In genomic region chr15:98631493-98631892, GRCm38 (mm10) we compare ENCODE assay signal across 9 mouse cellular contexts. TPM values are rescaled to one million over a fixed set of nuclear protein-coding genes. Genes with fewer than 3 reads are reported as not detected.
A peak's percentile ranks its signal among the peaks of the same experiment; 100 is the strongest.
DNase-seq lines count a peak whose midpoint lies in the region; ATAC-seq and TF ChIP-seq lines count a peak whose summit lies in the region.
"Had no signal": no experiment of that assay in that cellular context is flagged by ENCODE, and none has a peak within 500 bp of the region (broad histone marks: within the 10 kb centered on the region; RNA-seq: fewer than 3 reads in every experiment).

No protein-coding gene starts in this region.

- under 1% methylated on average over 18 of the region's 18 CpGs for WGBS in forebrain, embryonic 16.5 days
- WGBS in hindbrain, embryonic 16.5 days, result under 1% methylated on average over 18 of the region's 18 CpGs
- WGBS in liver, adult 2 months, result 4% methylated on average over 18 of the region's 18 CpGs

- peak overlapping the region; percentile 95; the same call in 1 of the 2 replicates for H3K9ac ChIP-seq in forebrain, embryonic 16.5 days (replicated peaks; ENCODE audit: low read depth, low read length)
- peak overlapping the region; percentile 66 for H3K9ac ChIP-seq in hindbrain, embryonic 16.5 days (ENCODE audit: low read depth, low read length)
- H3K9ac ChIP-seq in liver, adult 2 months (ENCODE audit: low read depth, low read length), result no peak overlapping the region

- no peaks in the 10 kb centered on the region for H3K79me2 ChIP-seq in liver, adult 2 months (ENCODE audit: control insufficient read depth, insufficient read depth, low read length)

- H3K4me3 ChIP-seq in forebrain, embryonic 16.5 days (replicated peaks; ENCODE audit: low read length), result peak overlapping the region; percentile 73
- H3K4me3 ChIP-seq in hindbrain, embryonic 16.5 days (ENCODE audit: low read length), result peak overlapping the region; percentile 75
- no peak overlapping the region for H3K4me3 ChIP-seq in liver, adult 2 months (ENCODE audit: insufficient read depth, low read depth, low read length)
- peak overlapping the region; percentile 55 for H3K4me3 ChIP-seq in testis, adult 2 months (ENCODE audit: control insufficient read depth, low read depth, low read length)
- H3K4me3 ChIP-seq: erythroblast, embryonic 14.5 days had no signal

- peak; percentile 87 for TF ChIP-seq CTCF in liver, adult 2 months (IDR thresholded peaks at IDR 0.05; ENCODE audit: low read depth, low read length)
- TF ChIP-seq CTCF in testis, adult 2 months (IDR thresholded peaks at IDR 0.05; ENCODE audit: control insufficient read depth, insufficient read depth, insufficient replicate concordance, low read depth, low read length), result peak; percentile 90

- peaks cover 5% of the 10 kb centered on the region; the same call in 1 of the 2 replicates for H3K27me3 ChIP-seq in forebrain, embryonic 16.5 days (replicated peaks; ENCODE audit: control insufficient read depth, insufficient read depth, low read length)
- H3K27me3 ChIP-seq in hindbrain, embryonic 16.5 days (replicated peaks; ENCODE audit: control insufficient read depth, insufficient read depth, low read length), result peaks cover 4% of the 10 kb centered on the region
- H3K27me3 ChIP-seq in liver, adult 2 months (ENCODE audit: control insufficient read depth, insufficient read depth, low read length), result peaks cover 31% of the 10 kb centered on the region
- H3K27me3 ChIP-seq in testis, adult 2 months (ENCODE audit: control insufficient read depth, insufficient read depth, low read length), result peaks cover 10% of the 10 kb centered on the region

- DNase-seq in ovary, postnatal 10 days (ENCODE audit: low spot score), result peak; percentile 54
- no peak for DNase-seq in ovary, adult 18-20 months (ENCODE audit: low spot score)
- peak; percentile 65 to 78 for DNase-seq in cerebellum, adult 18-20 months
- DNase-seq in liver, adult 2 months (ENCODE audit: extremely low read depth, low read depth, low spot score), result no peak
- DNase-seq in monocyte, adult 2 months (ENCODE audit: low read depth in 1 of 2, low spot score in 2 of 2), result peak; percentile 41 to 64

- ATAC-seq in forebrain, embryonic 16.5 days, result no peak
- peak; percentile 14 for ATAC-seq in hindbrain, embryonic 16.5 days

- H3K4me2 ChIP-seq in forebrain, embryonic 16.5 days (ENCODE audit: low read length), result peak overlapping the region; percentile 75
- H3K4me2 ChIP-seq in hindbrain, embryonic 16.5 days (ENCODE audit: low read length), result peak overlapping the region; percentile 84

- no peaks in the 10 kb centered on the region; the same call in 1 of the 2 replicates for H3K9me3 ChIP-seq in forebrain, embryonic 16.5 days (ENCODE audit: control insufficient read depth, low read length)
- no peaks in the 10 kb centered on the region for H3K9me3 ChIP-seq in hindbrain, embryonic 16.5 days (ENCODE audit: control insufficient read depth, low read length)

- peaks cover 42% of the 10 kb centered on the region for H3K4me1 ChIP-seq in forebrain, embryonic 16.5 days (replicated peaks; ENCODE audit: control insufficient read depth, insufficient read depth, low read length)
- peaks cover 50% of the 10 kb centered on the region for H3K4me1 ChIP-seq in hindbrain, embryonic 16.5 days (ENCODE audit: control insufficient read depth, insufficient read depth, low read depth, low read length)
- no peaks in the 10 kb centered on the region for H3K4me1 ChIP-seq in liver, adult 2 months (ENCODE audit: control insufficient read depth, insufficient read depth, low read length)
- peaks cover 38% of the 10 kb centered on the region for H3K4me1 ChIP-seq in testis, adult 2 months (ENCODE audit: control insufficient read depth, insufficient read depth, low read length)

- H3K36me3 ChIP-seq in forebrain, embryonic 16.5 days (ENCODE audit: control insufficient read depth, insufficient read depth), result no peaks in the 10 kb centered on the region
- no peaks in the 10 kb centered on the region for H3K36me3 ChIP-seq in hindbrain, embryonic 16.5 days (ENCODE audit: control insufficient read depth, insufficient read depth, low read length)
- no peaks in the 10 kb centered on the region for H3K36me3 ChIP-seq in liver, adult 2 months (ENCODE audit: control insufficient read depth, insufficient read depth, low read length)
- H3K36me3 ChIP-seq in testis, adult 2 months (ENCODE audit: control insufficient read depth, insufficient read depth, low read length), result no peaks in the 10 kb centered on the region

- no peak for TF ChIP-seq POLR2A in liver, adult 2 months (IDR thresholded peaks at IDR 0.05; ENCODE audit: extremely low read depth, insufficient read depth, low read length)
- no peak for TF ChIP-seq POLR2A in testis, adult 2 months (IDR thresholded peaks at IDR 0.05; ENCODE audit: control insufficient read depth, low read depth, low read length)

- H3K27ac ChIP-seq in forebrain, embryonic 16.5 days (ENCODE audit: low read length), result no peak overlapping the region; the same call in 1 of the 2 replicates
- H3K27ac ChIP-seq in hindbrain, embryonic 16.5 days (ENCODE audit: low read depth, low read length), result peak overlapping the region; percentile 68
- no peak overlapping the region for H3K27ac ChIP-seq in liver, adult 2 months (replicated peaks; ENCODE audit: insufficient read depth, low read depth, low read length)
- no peak overlapping the region for H3K27ac ChIP-seq in testis, adult 2 months (ENCODE audit: control insufficient read depth, insufficient read depth, low read depth, low read length)

RNA-seq across cellular contexts. Expression of gene Cacnb3, which starts 0.9 kb away (rescaled TPM):
- 138 and 168 TPM in 2 replicates for polyA plus RNA-seq in forebrain, embryonic 16.5 days (2015; fragmentation: Nextera tagmentation; extraction: Ambion mirVana)
- 129 and 141 TPM in 2 replicates for polyA plus RNA-seq in hindbrain, embryonic 16.5 days (2015; fragmentation: Nextera tagmentation; extraction: Ambion mirVana)
- total RNA-seq in liver, adult 2 months (2014; rRNA removed), result 0.27 and 0.28 TPM in 2 replicates
- polyA plus RNA-seq in liver, adult 2 months (2012; rRNA removed), result 0.75 and 0.86 TPM in 2 replicates
- 3.1 and 3.2 TPM in 2 replicates for polyA plus RNA-seq in testis, adult 2 months (2012; rRNA removed)
- polyA plus RNA-seq: erythroblast, embryonic 14.5 days had no signal

RNA-seq across cellular contexts. Expression of gene Adcy6, which starts 21.6 kb away (rescaled TPM):
- polyA plus RNA-seq in forebrain, embryonic 16.5 days (2015; fragmentation: Nextera tagmentation; extraction: Ambion mirVana), result 11.2 and 16.1 TPM in 2 replicates
- 9.1 and 10.1 TPM in 2 replicates for polyA plus RNA-seq in hindbrain, embryonic 16.5 days (2015; fragmentation: Nextera tagmentation; extraction: Ambion mirVana)
- total RNA-seq in liver, adult 2 months (2014; rRNA removed), result 8.9 and 11.8 TPM in 2 replicates
- 13.7 and 16.3 TPM in 2 replicates for polyA plus RNA-seq in liver, adult 2 months (2012; rRNA removed)
- polyA plus RNA-seq in testis, adult 2 months (2012; rRNA removed), result 15.0 and 18.8 TPM in 2 replicates

RNA-seq across cellular contexts. Expression of gene Ddx23, which starts 31.2 kb away (rescaled TPM):
- 17.6 and 25.5 TPM in 2 replicates for polyA plus RNA-seq in forebrain, embryonic 16.5 days (2015; fragmentation: Nextera tagmentation; extraction: Ambion mirVana)
- 17.8 and 19.7 TPM in 2 replicates for polyA plus RNA-seq in hindbrain, embryonic 16.5 days (2015; fragmentation: Nextera tagmentation; extraction: Ambion mirVana)
- 27.6 and 33.9 TPM in 2 replicates for total RNA-seq in liver, adult 2 months (2014; rRNA removed)
- 15.4 and 18.8 TPM in 2 replicates for polyA plus RNA-seq in liver, adult 2 months (2012; rRNA removed)
- 15.1 and 16.9 TPM in 2 replicates for polyA plus RNA-seq in testis, adult 2 months (2012; rRNA removed)

RNA-seq across cellular contexts. Expression of gene Rnd1, which starts 45.8 kb away (rescaled TPM):
- 15.5 and 16.4 TPM in 2 replicates for polyA plus RNA-seq in forebrain, embryonic 16.5 days (2015; fragmentation: Nextera tagmentation; extraction: Ambion mirVana)
- polyA plus RNA-seq in hindbrain, embryonic 16.5 days (2015; fragmentation: Nextera tagmentation; extraction: Ambion mirVana), result 12.6 and 16.7 TPM in 2 replicates
- total RNA-seq in liver, adult 2 months (2014; rRNA removed), result 20.0 and 23.2 TPM in 2 replicates
- 7.4 and 21.3 TPM in 2 replicates for polyA plus RNA-seq in liver, adult 2 months (2012; rRNA removed)
- polyA plus RNA-seq in testis, adult 2 months (2012; rRNA removed), result 0.32 and 0.46 TPM in 2 replicates
- polyA plus RNA-seq: erythroblast, embryonic 14.5 days had no signal

Comparison
In these comparisons a context has a peak if more than half of its experiments do, and no peak if none do; other contexts are left out.
1. DNase-seq: peak in ovary, postnatal 10 days (single experiment), cerebellum, adult 18-20 months (2 of 2) and monocyte, adult 2 months (2 of 2); none in ovary, adult 18-20 months (single experiment) and liver, adult 2 months (single experiment).
2. RNA of gene Cacnb3, which starts 0.9 kb away (polyA plus RNA-seq): 138 to 168 TPM in forebrain, embryonic 16.5 days and 129 to 141 TPM in hindbrain, embryonic 16.5 days; 3.1 to 3.2 TPM in testis, adult 2 months and 0.75 to 0.86 TPM in liver, adult 2 months; every median in the first group is over 10 times any median in the second.